Mouse (Mus musculus) embryonic facial prominence, embryonic 13.5 days (tissue): ENCODE results near the gene Dcpp2. TPM values are rescaled to one million over a fixed set of nuclear protein-coding genes. Genes with fewer than 3 reads are reported as not detected.
"Not testable (repeated sequence)": the region's sequence is repeated elsewhere in the genome, so short reads cannot be mapped to it uniquely, and the experiment has no call there.

ENCODE experiments used
- ATAC-seq: fragments of 200-750 bp; cut with Nextera tagmentation; 2 replicates; pipeline ENCODE4 v1.8.0; 2017; ENCODE audit warnings: low read depth; ENCODE audit not compliant: insufficient number of reproducible peaks, insufficient read depth, low FRiP score, low TSS enrichment
- H3K27ac ChIP-seq: fragments of 300-500 bp; sonication (generic); 2 replicates; pipeline ENCODE4 v1.5.1; 2015; ENCODE audit warnings: moderate library complexity, mild to moderate bottlenecking, inconsistent platforms
- H3K27me3 ChIP-seq: fragments of 300-500 bp; sonication (generic); 2 replicates; pipeline ENCODE4 v1.6.1; 2015; ENCODE audit warnings: mild to moderate bottlenecking, inconsistent platforms
- H3K36me3 ChIP-seq: fragments of 300-500 bp; sonication (generic); 2 replicates; pipeline ENCODE4 v1.6.1; 2015; ENCODE audit warnings: mild to moderate bottlenecking, inconsistent platforms
- H3K4me1 ChIP-seq: fragments of 300-500 bp; sonication (generic); 2 replicates; pipeline ENCODE4 v1.6.1; 2015; ENCODE audit warnings: inconsistent platforms
- H3K4me2 ChIP-seq: fragments of 300-500 bp; sonication (generic); 2 replicates; pipeline ENCODE4 v1.6.1; 2015; ENCODE audit warnings: moderate library complexity, mild to moderate bottlenecking, inconsistent platforms
- H3K4me3 ChIP-seq: fragments of 300-500 bp; sonication (generic); 2 replicates; pipeline ENCODE4 v1.5.1; 2015; ENCODE audit warnings: mild to moderate bottlenecking, inconsistent platforms
- H3K9ac ChIP-seq: fragments of 300-500 bp; sonication (generic); 2 replicates; pipeline ENCODE4 v1.6.1; 2015; ENCODE audit warnings: mild to moderate bottlenecking, inconsistent platforms
- H3K9me3 ChIP-seq: fragments of 300-500 bp; sonication (generic); 2 replicates; pipeline ENCODE4 v1.6.1; 2016; ENCODE audit warnings: inconsistent platforms
- WGBS: fragments of 180-500 bp; shearing (Covaris S2); methylation state at CpG from one replicate; pipeline ENCODE4 v1.1.7; 2015; ENCODE audit warnings: mixed read lengths; 5-methylcytosine and 5-hydroxymethylcytosine counted together
- polyA plus RNA-seq: library from polyadenylated mRNA; unstranded; fragments of >200 nt; fragmentation: Nextera tagmentation; extraction: Ambion mirVana; gene quantifications from 2 replicates; pipeline ENCODE4 v1.2.1, GENCODE M21; 2015

Gene Dcpp2
- polyA plus RNA-seq, 1 experiment from 2014 or later, result not detected

- H3K4me1 ChIP-seq, H3K27me3 ChIP-seq, H3K27ac ChIP-seq, ATAC-seq, H3K9ac ChIP-seq, H3K36me3 ChIP-seq, H3K9me3 ChIP-seq, H3K4me3 ChIP-seq, H3K4me2 ChIP-seq: not testable (repeated sequence)
- WGBS, result 76% methylated on average over 4 of the region's 4 CpGs
These were observed 66.8 kb downstream of the Dcpp2 start for GRCm38 (mm10) chr17:23947486-23947885.

GRCm38 (mm10) chr17:23949068-23949467 is 68.4 kb downstream of the Dcpp2 start:
- Histone ChIP-seq H3K36me3 (no peaks in the 10 kb centered on the region), H3K4me2 (no peak overlapping the region), H3K9ac (no peak overlapping the region), H3K4me3 (no peak overlapping the region), H3K27me3 (no peaks in the 10 kb centered on the region), H3K9me3 (no peaks in the 10 kb centered on the region), H3K4me1 (no peaks in the 10 kb centered on the region), H3K27ac (no peak overlapping the region)
- ATAC-seq, result no peak
- WGBS, result 69% methylated on average over 2 of the region's 2 CpGs

Other genes starting within 250 kb of the Dcpp2 start
- gene Mmp25, start 235.6 kb upstream of the Dcpp2 start, polyA plus RNA-seq, result 0.55 and 0.77 TPM in 2 replicates
- 3.8 TPM in 2 replicates for gene Bicdl2, start 220.4 kb upstream of the Dcpp2 start, polyA plus RNA-seq
- gene Hcfc1r1, start 207.3 kb upstream of the Dcpp2 start, polyA plus RNA-seq, result 64.0 and 79.4 TPM in 2 replicates
- gene Thoc6, start 207.0 kb upstream of the Dcpp2 start, polyA plus RNA-seq, result 46.6 and 53.5 TPM in 2 replicates
- 10.4 and 13.1 TPM in 2 replicates for gene Tnfrsf12a, start 203.4 kb upstream of the Dcpp2 start, polyA plus RNA-seq
- gene Cldn6, start 201.6 kb upstream of the Dcpp2 start, polyA plus RNA-seq, result 34.8 and 47.1 TPM in 2 replicates
- gene Cldn9, start 196.9 kb upstream of the Dcpp2 start, polyA plus RNA-seq, result 8.7 and 14.3 TPM in 2 replicates
- gene 1520401A03Rik, start 158.1 kb upstream of the Dcpp2 start, polyA plus RNA-seq, result 0.25 and 0.32 TPM in 2 replicates
- 49.3 and 56.2 TPM in 2 replicates for gene Pkmyt1, start 154.5 kb upstream of the Dcpp2 start, polyA plus RNA-seq
- 12.4 and 12.5 TPM in 2 replicates for gene Paqr4, start 140.0 kb upstream of the Dcpp2 start, polyA plus RNA-seq
- gene Kremen2, start 135.0 kb upstream of the Dcpp2 start, polyA plus RNA-seq, result 31.7 and 42.3 TPM in 2 replicates
- 90.2 and 95.6 TPM in 2 replicates for gene Flywch1, start 109.3 kb upstream of the Dcpp2 start, polyA plus RNA-seq
- 54.1 and 65.1 TPM in 2 replicates for gene Flywch2, start 94.8 kb upstream of the Dcpp2 start, polyA plus RNA-seq
- gene Srrm2, start 90.3 kb upstream of the Dcpp2 start, polyA plus RNA-seq, result 616 and 642 TPM in 2 replicates
- gene Elob, start 51.7 kb upstream of the Dcpp2 start, polyA plus RNA-seq, result 1,169 and 1,240 TPM in 2 replicates
- gene Prss33, start 44.8 kb upstream of the Dcpp2 start, polyA plus RNA-seq, result 0.38 and 0.48 TPM in 2 replicates
- 0.78 TPM in 1 of 2 replicates, not detected in the other for gene Prss32, start 37.0 kb upstream of the Dcpp2 start, polyA plus RNA-seq
- gene Prss41, start 36.7 kb upstream of the Dcpp2 start, polyA plus RNA-seq, result 2.0 TPM in 2 replicates
- gene Prss21, start 12.8 kb upstream of the Dcpp2 start, polyA plus RNA-seq, result not detected in 2 replicates
- not detected in 2 replicates for gene Dcpp1, start within 50 bp of the Dcpp2 start, polyA plus RNA-seq
- not detected in 2 replicates for gene Dcpp3, start 36.6 kb downstream of the Dcpp2 start, polyA plus RNA-seq
- not detected in 2 replicates for gene Sbp, start 60.8 kb downstream of the Dcpp2 start, polyA plus RNA-seq
- gene Sbpl, start 74.4 kb downstream of the Dcpp2 start, polyA plus RNA-seq, result not detected in 2 replicates
- 0.18 TPM in 1 of 2 replicates, not detected in the other for gene Prss30, start 99.7 kb downstream of the Dcpp2 start, polyA plus RNA-seq
- 2.2 and 2.5 TPM in 2 replicates for gene Prss22, start 117.2 kb downstream of the Dcpp2 start, polyA plus RNA-seq
- 0.28 and 0.38 TPM in 2 replicates for gene Prss27, start 157.3 kb downstream of the Dcpp2 start, polyA plus RNA-seq
- gene Kctd5, start 192.6 kb downstream of the Dcpp2 start, polyA plus RNA-seq, result 69.1 and 78.9 TPM in 2 replicates